Mouse (Mus musculus) neural tube, embryonic 11.5 days (tissue): Measurements from ENCODE around the gene Gm20388. TPM values are rescaled to one million over a fixed set of nuclear protein-coding genes. Genes with fewer than 3 reads are reported as not detected.
"Not testable (repeated sequence)": the region's sequence is repeated elsewhere in the genome, so short reads cannot be mapped to it uniquely, and the experiment has no call there.

ENCODE experiments used
- ATAC-seq: fragments of 200-750 bp; cut with Nextera tagmentation; 2 replicates; pipeline ENCODE4 v1.8.0; 2017; ENCODE audit warnings: moderate number of reproducible peaks, mild to moderate bottlenecking, moderate TSS enrichment, moderate library complexity; ENCODE audit not compliant: insufficient read depth, low FRiP score, low TSS enrichment
- DNase-seq: peaks from one replicate; pipeline ENCODE4 v3.0.0-alpha.2; 2015; ENCODE audit warnings: low spot score
- H3K27ac ChIP-seq: fragments of 300-500 bp; sonication (generic); 2 replicates; pipeline ENCODE4 v1.5.1; 2014; ENCODE audit warnings: low read depth, mild to moderate bottlenecking, low read length
- H3K27me3 ChIP-seq: fragments of 300-500 bp; sonication (generic); 2 replicates; pipeline ENCODE4 v1.6.1; 2014; ENCODE audit warnings: mild to moderate bottlenecking, low read length, mixed read lengths; ENCODE audit not compliant: control insufficient read depth, insufficient read depth
- H3K36me3 ChIP-seq: fragments of 300-500 bp; sonication (generic); 2 replicates; pipeline ENCODE4 v1.6.1; 2014; ENCODE audit warnings: mild to moderate bottlenecking, low read length, moderate library complexity, mixed read lengths; ENCODE audit not compliant: control insufficient read depth, insufficient read depth
- H3K4me1 ChIP-seq: fragments of 300-500 bp; sonication (generic); 2 replicates; pipeline ENCODE4 v1.6.1; 2014; ENCODE audit warnings: low read length, mixed read lengths; ENCODE audit not compliant: control insufficient read depth, insufficient read depth
- H3K4me2 ChIP-seq: fragments of 300-500 bp; sonication (generic); 2 replicates; pipeline ENCODE4 v1.6.1; 2014; ENCODE audit warnings: low read depth, mild to moderate bottlenecking, moderate library complexity
- H3K4me3 ChIP-seq: fragments of 300-500 bp; sonication (generic); 2 replicates; pipeline ENCODE4 v1.5.1; 2014; ENCODE audit warnings: low read depth, low read length
- H3K9ac ChIP-seq: fragments of 300-500 bp; sonication (generic); 2 replicates; pipeline ENCODE4 v1.6.1; 2014; ENCODE audit warnings: mild to moderate bottlenecking, low read length
- H3K9me3 ChIP-seq: fragments of 300-500 bp; sonication (generic); 2 replicates; pipeline ENCODE4 v1.6.1; 2016; ENCODE audit warnings: low read length; ENCODE audit not compliant: control insufficient read depth
- WGBS: fragments of 180-500 bp; shearing (Covaris S2); extraction: QIAGEN DNeasy Blood & Tissue Kit; methylation state at CpG from one replicate; pipeline ENCODE4 v1.1.7; 2014; 5-methylcytosine and 5-hydroxymethylcytosine counted together
- polyA plus RNA-seq: library from polyadenylated mRNA; unstranded; fragments of >200 nt; fragmentation: Nextera tagmentation; extraction: Ambion mirVana; gene quantifications from 2 replicates; pipeline ENCODE4 v1.2.1, GENCODE M21; 2014

Gm20388 gene
- polyA plus RNA-seq, 1 experiment from 2014 or later: not detected

DNA sequence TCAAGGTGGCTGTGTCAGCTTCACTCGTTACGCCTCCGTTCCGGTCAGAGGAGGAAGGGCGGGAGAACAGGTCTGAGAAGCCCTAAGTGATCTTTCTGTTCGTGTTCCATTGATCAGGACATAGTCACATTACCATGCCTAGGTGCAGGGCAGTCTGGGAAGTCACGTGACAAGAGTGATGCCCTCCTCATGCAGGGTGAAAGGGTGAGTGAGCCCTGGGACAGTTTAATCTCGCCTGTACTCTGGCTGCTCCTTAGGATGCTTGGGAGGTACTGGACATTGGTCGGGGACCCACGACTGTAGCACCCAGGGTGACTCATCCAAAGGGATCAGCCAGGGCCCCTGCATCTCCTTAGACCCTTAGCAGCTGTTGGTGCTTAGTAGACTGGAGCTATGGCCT lies 3535.3 kb downstream of the Gm20388 start:
- Histone ChIP-seq H3K36me3 (no peaks in the 10 kb centered on the region), H3K4me3 (no peak overlapping the region), H3K27ac (no peak overlapping the region), H3K9me3 (no peaks in the 10 kb centered on the region), H3K4me1 (0 out of 2 replicates have a peak, but pooled peaks cover 3% of the 10 kb centered on the region), H3K9ac (no peak overlapping the region), H3K4me2 (no peak overlapping the region), H3K27me3 (no peaks in the 10 kb centered on the region)
- ATAC-seq (no peak), DNase-seq (no peak)
- WGBS: 87% methylated on average over 10 of the region's 10 CpGs

DNA sequence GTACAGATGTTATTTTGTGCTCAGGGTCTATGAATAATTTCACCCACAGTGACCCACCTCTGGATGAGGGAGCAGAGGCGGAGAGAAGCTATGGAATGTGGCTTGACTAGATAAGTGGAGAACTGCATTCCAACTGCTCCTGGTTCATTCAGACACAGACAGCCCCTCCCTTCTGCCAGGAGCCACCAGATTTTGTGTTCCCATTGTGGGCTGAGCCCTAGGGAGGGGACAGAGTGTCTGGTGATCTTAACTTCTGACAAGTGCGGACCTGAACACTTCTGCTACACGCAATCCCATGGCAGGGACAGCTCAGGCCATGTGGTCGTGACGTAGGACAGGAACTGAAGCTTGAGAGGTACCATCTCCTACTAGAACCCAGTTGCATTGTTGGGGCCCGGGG lies 3536.2 kb downstream of the Gm20388 start:
- Histone ChIP-seq H3K27me3 (no peaks in the 10 kb centered on the region), H3K36me3 (no peaks in the 10 kb centered on the region), H3K4me3 (no peak overlapping the region), H3K4me2 (no peak overlapping the region), H3K27ac (no peak overlapping the region), H3K4me1 (0 out of 2 replicates have a peak, but pooled peaks cover 3% of the 10 kb centered on the region), H3K9me3 (no peaks in the 10 kb centered on the region), H3K9ac (no peak overlapping the region)
- no peak for DNase-seq
- ATAC-seq: no peak
- WGBS: 89% methylated on average over 6 of the region's 6 CpGs

DNA sequence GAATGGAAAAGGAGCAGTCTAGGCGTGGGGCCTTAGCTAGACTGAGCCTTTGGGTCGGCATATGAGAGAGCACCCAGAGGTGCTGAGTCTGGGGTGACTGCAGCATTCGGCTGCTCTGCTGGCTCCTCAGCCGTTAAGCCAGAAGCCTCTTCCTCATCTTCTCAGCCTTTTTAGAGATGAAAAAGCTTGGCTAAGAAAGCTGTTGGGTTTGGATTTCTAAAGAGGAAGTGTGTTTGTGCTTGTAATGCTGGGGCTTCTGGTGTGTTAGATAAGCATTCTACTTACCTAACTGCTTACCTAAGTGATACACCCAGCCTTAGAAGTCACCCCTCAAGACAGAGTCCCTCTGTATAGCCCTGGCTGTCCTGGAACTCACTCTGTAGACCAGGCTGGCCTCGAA lies 3540.1 kb downstream of the Gm20388 start:
- ATAC-seq: no peak
- H3K36me3 ChIP-seq: peaks cover 3% of the 10 kb centered on the region; the same call in 1 of the 2 replicates
- no peaks in the 10 kb centered on the region for H3K27me3 ChIP-seq
- no peak for DNase-seq
- no peak overlapping the region for H3K9ac ChIP-seq
- no peaks in the 10 kb centered on the region for H3K4me1 ChIP-seq
- H3K9me3 ChIP-seq: no peaks in the 10 kb centered on the region
- H3K4me3 ChIP-seq: no peak overlapping the region
- H3K27ac ChIP-seq: no peak overlapping the region
- 91% methylated on average over 5 of the region's 5 CpGs for WGBS
- H3K4me2 ChIP-seq: no peak overlapping the region

DNA sequence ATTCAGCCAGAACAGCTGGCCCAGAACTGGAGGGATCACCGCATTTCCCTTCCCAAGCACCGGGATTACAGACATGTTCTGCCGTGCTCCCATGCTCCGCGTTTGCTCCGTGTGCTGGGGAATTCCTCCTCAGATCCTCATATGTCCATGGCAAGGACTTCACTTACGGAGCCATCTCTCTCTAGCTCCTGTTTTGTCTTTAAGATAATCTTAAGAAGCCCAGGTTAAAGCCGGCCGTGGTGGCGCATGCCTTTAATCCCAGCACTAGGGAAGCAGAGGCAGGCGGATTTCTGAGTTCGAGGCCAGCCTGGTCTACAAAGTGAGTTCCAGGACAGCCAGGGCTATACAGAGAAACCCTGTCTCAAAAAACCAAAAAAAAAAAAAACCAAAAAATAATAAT lies 3541.1 kb downstream of the Gm20388 start:
- not testable (repeated sequence) for DNase-seq, H3K4me1 ChIP-seq, H3K36me3 ChIP-seq, ATAC-seq, H3K9ac ChIP-seq, H3K9me3 ChIP-seq, H3K4me2 ChIP-seq, H3K27me3 ChIP-seq, H3K27ac ChIP-seq, H3K4me3 ChIP-seq
- 95% methylated on average over 12 of the region's 12 CpGs for WGBS

DNA sequence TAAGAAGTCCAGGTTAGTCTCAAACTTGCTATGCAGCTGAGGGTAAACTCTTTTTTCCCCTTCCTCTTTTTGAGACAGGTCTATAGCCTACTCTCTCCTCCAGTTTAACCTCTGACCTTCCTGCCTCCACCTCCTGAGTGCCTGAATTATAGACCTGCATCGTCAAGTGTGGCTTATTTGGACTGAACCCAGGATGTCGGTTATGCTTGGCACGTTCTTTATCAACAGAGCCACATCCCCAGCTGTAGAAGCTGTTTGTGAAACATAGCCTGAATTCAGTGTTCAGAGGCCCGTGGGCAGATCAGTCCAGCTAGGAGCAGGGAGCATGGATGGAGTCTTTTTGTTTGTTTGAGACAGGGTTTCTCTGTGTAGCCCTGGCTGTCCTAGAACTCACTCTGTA lies 3541.5 kb downstream of the Gm20388 start:
- DNase-seq: no peak
- Histone ChIP-seq H3K4me2 (no peak overlapping the region), H3K9ac (no peak overlapping the region), H3K36me3 (peaks cover 3% of the 10 kb centered on the region), H3K27me3 (no peaks in the 10 kb centered on the region), H3K4me3 (no peak overlapping the region), H3K9me3 (no peaks in the 10 kb centered on the region), H3K27ac (no peak overlapping the region), H3K4me1 (no peaks in the 10 kb centered on the region)
- 90% methylated on average over 4 of the region's 4 CpGs for WGBS
- no peak for ATAC-seq

DNA sequence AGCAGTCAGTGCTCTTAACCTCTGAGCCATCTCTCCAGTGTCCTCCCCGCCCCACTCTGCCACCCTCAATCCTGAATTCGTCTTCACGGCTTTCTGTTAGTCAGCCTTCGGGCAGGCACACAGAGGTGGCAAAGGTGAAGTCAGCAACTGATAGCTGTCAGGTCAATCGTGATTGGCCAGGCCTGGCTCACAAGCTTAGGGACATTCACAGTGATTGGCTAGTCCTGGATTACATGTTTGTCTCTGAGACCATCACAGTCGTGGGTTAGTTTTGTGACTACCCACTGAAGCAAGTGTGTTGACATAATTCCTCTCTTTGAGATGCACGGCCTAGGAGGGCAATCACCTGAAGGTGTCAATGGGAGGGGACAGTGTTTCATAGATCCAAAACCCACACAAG lies 3542.7 kb downstream of the Gm20388 start:
- ATAC-seq: no peak
- 77% methylated on average over 7 of the region's 7 CpGs for WGBS

DNA sequence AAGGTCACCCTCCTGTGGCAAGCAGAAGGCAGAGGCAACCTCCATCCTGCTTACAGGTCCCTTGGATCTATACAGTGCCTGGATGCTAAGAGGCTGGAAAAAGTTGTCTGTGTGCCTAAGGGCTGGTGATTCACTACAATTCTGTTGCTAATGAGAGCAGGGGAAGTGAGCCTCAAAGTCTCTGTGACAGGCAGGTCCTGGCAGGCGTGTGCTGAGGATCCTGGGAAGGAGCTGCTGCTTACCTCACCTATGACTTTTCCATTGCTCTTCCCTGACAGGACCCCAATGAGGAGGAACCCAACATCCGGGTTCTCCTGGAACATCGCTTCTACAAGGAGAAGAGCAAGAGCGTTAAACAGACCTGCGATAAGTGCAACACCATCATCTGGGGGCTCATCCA lies 3543.3 kb downstream of the Gm20388 start:
- DNase-seq (no peak), ATAC-seq (no peak)
- H3K36me3 ChIP-seq: peaks cover 3% of the 10 kb centered on the region
- no peaks in the 10 kb centered on the region for H3K9me3 ChIP-seq
- H3K4me3 ChIP-seq: no peak overlapping the region
- H3K9ac ChIP-seq: no peak overlapping the region
- H3K4me1 ChIP-seq: no peaks in the 10 kb centered on the region
- no peak overlapping the region for H3K4me2 ChIP-seq
- no peak overlapping the region for H3K27ac ChIP-seq
- 77% methylated on average over 5 of the region's 5 CpGs for WGBS
- no peaks in the 10 kb centered on the region for H3K27me3 ChIP-seq

More for the DNA sequence above, 3542.7 kb downstream of the Gm20388 start:
- Histone ChIP-seq H3K9me3 (no peaks in the 10 kb centered on the region), H3K27me3 (no peaks in the 10 kb centered on the region), H3K4me2 (no peak overlapping the region), H3K4me1 (no peaks in the 10 kb centered on the region), H3K27ac (no peak overlapping the region), H3K36me3 (peaks cover 3% of the 10 kb centered on the region), H3K4me3 (no peak overlapping the region), H3K9ac (no peak overlapping the region)
- no peak for DNase-seq

DNA sequence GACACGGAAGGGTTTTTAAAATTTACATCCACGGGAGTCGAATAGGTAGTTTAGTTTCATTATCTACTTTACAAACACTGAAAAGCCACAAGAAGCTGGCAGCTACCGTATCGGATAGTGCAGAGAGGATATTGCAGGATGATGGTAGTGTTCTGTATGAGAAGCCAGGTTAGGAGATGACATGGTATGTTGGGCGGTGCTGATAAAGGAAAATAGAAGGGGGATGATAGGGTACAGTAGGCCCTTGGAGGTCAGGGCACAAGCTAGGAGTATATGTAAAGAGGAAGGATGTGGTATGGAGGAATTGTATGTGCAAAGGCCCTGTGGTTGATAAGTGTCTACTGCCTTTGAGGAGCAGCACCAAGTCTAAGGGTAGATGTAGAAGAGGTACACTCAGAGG lies 3543.9 kb downstream of the Gm20388 start:
- 91% methylated on average over 6 of the region's 6 CpGs for WGBS

DNA sequence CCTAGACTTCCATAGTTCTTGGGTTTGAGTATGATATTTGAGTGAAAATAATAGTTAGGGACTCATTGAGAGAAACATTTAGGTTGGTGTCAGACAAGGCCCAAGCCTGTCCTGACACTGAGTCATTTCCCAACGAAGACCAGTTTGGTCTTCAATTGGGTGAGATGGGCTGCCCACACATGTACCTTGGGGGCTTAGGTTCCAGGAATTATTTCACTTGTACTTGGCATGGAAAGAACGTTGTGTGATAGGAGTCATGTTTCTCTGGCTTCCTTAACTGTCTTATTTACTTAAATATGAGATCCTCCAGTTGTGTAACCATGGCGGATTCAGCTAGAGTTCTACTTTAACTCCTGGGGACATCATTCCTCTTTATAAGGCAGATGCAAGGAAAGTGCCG lies 3553.0 kb downstream of the Gm20388 start:
- Histone ChIP-seq H3K9me3 (no peaks in the 10 kb centered on the region), H3K27me3 (no peaks in the 10 kb centered on the region), H3K4me3 (no peak overlapping the region), H3K4me2 (no peak overlapping the region), H3K27ac (no peak overlapping the region), H3K36me3 (peaks cover 4% of the 10 kb centered on the region; the same call in 1 of the 2 replicates), H3K9ac (no peak overlapping the region), H3K4me1 (no peaks in the 10 kb centered on the region)
- WGBS: 91% methylated on average over 4 of the region's 4 CpGs
- ATAC-seq (no peak), DNase-seq (no peak)

More for the DNA sequence above, 3543.9 kb downstream of the Gm20388 start:
- Histone ChIP-seq H3K27ac (no peak overlapping the region), H3K4me3 (no peak overlapping the region), H3K36me3 (peaks cover 5% of the 10 kb centered on the region), H3K4me2 (no peak overlapping the region), H3K4me1 (no peaks in the 10 kb centered on the region), H3K9ac (no peak overlapping the region), H3K27me3 (no peaks in the 10 kb centered on the region), H3K9me3 (no peaks in the 10 kb centered on the region)
- DNase-seq: no peak
- no peak for ATAC-seq
